Mouse (Mus musculus): ENCODE measurements around the gene Nagk.
"Not testable (repeated sequence)": the region's sequence is repeated elsewhere in the genome, so short reads cannot be mapped to it uniquely, and the experiment has no call there.

GRCm38 (mm10) chr6:83832393-83832792 is 37.6 kb downstream of the Nagk start:
- TF ChIP-seq CTCF (conservative IDR thresholded peaks at IDR 0.05; ENCODE audit: low read length); POU5F1 (IDR thresholded peaks at IDR 0.05; ENCODE audit: borderline replicate concordance, low read length); NANOG (IDR thresholded peaks at IDR 0.05; ENCODE audit: borderline replicate concordance, low read length): not testable (repeated sequence)
